Comparison of ENCODE assay signal across 8 mouse cellular contexts in the genomic region with DNA sequence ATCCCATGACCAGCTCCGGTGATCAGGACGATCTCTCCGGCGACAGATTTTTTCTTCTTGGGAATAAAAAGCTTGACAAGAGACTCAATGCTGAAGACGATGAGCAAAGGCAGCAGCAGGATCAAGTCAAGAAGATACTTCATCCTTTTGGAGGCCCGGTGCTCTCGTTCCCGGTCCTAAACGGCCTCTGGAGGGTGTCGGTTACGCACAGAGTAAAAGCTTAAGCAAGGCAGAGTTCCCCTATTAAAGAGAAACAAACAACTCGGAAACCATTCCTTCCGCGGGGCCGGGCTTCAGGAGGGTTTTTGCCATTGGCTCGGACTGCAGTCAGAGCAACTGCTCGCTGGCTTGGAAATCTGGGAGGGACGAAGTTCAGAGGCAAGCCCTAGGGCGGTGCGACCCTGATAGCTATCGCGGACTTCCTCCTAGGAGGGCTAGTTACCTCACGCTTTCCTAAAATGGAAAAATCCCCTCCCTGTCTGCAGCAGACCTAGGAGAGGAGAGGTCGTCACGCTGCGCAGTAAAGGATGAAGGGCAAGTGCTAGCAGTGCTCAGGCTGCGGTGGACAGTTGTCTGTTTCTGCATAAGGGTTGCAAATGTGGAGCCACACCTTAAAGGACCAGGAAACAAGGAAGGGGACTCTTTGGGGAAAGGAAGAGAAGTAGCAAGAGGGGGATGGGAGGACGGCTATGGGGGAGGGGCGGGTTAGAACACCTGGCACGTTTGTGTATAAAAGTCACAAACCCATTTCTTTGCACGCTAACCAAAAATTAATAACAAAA. TPM values are rescaled to one million over a fixed set of nuclear protein-coding genes. Genes with fewer than 3 reads are reported as not detected.
DNase-seq lines count a peak whose midpoint lies in the region; ATAC-seq and TF ChIP-seq lines count a peak whose summit lies in the region.

A gene (minus strand): TSS at position 323 of the 782 bp plus-strand sequence.

- H3K4me1 ChIP-seq in embryonic facial prominence, embryonic 14.5 days (ENCODE audit: control insufficient read depth, insufficient read depth, low read length) = peaks cover 5% of the 10 kb centered on the region; the same call in 1 of the 2 replicates
- peaks cover 13% of the 10 kb centered on the region for H3K4me1 ChIP-seq in heart, adult 2 months (ENCODE audit: control insufficient read depth, insufficient read depth, low read length)
- peaks cover 26% of the 10 kb centered on the region for H3K4me1 ChIP-seq in limb, embryonic 12.5 days (replicated peaks)
- 0 out of 2 replicates have a peak, but pooled peaks cover 7% of the 10 kb centered on the region for H3K4me1 ChIP-seq in midbrain, embryonic 14.5 days (ENCODE audit: control insufficient read depth, insufficient read depth, low read length)
- H3K4me1 ChIP-seq in spleen, adult 2 months (ENCODE audit: control insufficient read depth, insufficient read depth, insufficient read length) = peaks cover 17% of the 10 kb centered on the region

- peak within 1 kb of the TSS; percentile 68 for H3K27ac ChIP-seq in embryonic facial prominence, embryonic 14.5 days (replicated peaks; ENCODE audit: low read depth, low read length)
- peak within 1 kb of the TSS; percentile 97 for H3K27ac ChIP-seq in heart, adult 2 months
- peak within 1 kb of the TSS; percentile 77 for H3K27ac ChIP-seq in limb, embryonic 12.5 days
- no peak within 1 kb of the TSS for H3K27ac ChIP-seq in midbrain, embryonic 14.5 days (replicated peaks; ENCODE audit: low read depth, low read length)
- peak within 1 kb of the TSS; percentile 58 for H3K27ac ChIP-seq in spleen, adult 2 months (ENCODE audit: insufficient read depth, low read length)

- TF ChIP-seq EP300 in heart, adult 2 months (IDR thresholded peaks at IDR 0.05; ENCODE audit: insufficient read depth, low read depth, low read length) = peak; percentile 58; the same call in 1 of the 2 replicates

- H3K9me3 ChIP-seq in embryonic facial prominence, embryonic 14.5 days (ENCODE audit: control insufficient read depth, low read length) = no peaks in the 10 kb centered on the region
- H3K9me3 ChIP-seq in limb, embryonic 12.5 days = no peaks in the 10 kb centered on the region
- no peaks in the 10 kb centered on the region for H3K9me3 ChIP-seq in midbrain, embryonic 14.5 days (ENCODE audit: control insufficient read depth, low read length)

- H3K27me3 ChIP-seq in embryonic facial prominence, embryonic 14.5 days (replicated peaks; ENCODE audit: control insufficient read depth, insufficient read depth, low read length) = no peaks in the 10 kb centered on the region
- H3K27me3 ChIP-seq in heart, adult 2 months (ENCODE audit: control insufficient read depth, insufficient read depth, low read length) = no peaks in the 10 kb centered on the region
- H3K27me3 ChIP-seq in limb, embryonic 12.5 days = peaks cover 7% of the 10 kb centered on the region; the same call in 1 of the 2 replicates
- no peaks in the 10 kb centered on the region for H3K27me3 ChIP-seq in midbrain, embryonic 14.5 days (ENCODE audit: control insufficient read depth, insufficient read depth, low read length)
- H3K27me3 ChIP-seq in spleen, adult 2 months (ENCODE audit: control insufficient read depth, insufficient read depth, low read length) = no peaks in the 10 kb centered on the region

- H3K36me3 ChIP-seq in embryonic facial prominence, embryonic 14.5 days (ENCODE audit: control insufficient read depth, insufficient read depth, low read length) = 0 out of 2 replicates have a peak, but pooled peaks cover 13% of the 10 kb centered on the region
- H3K36me3 ChIP-seq in heart, adult 2 months (ENCODE audit: control insufficient read depth, insufficient read depth, low read length) = peaks cover 2% of the 10 kb centered on the region; the same call in 1 of the 2 replicates
- H3K36me3 ChIP-seq in limb, embryonic 12.5 days = peaks cover 8% of the 10 kb centered on the region
- no peaks in the 10 kb centered on the region for H3K36me3 ChIP-seq in midbrain, embryonic 14.5 days (ENCODE audit: control insufficient read depth, insufficient read depth, low read length)
- H3K36me3 ChIP-seq in spleen, adult 2 months (ENCODE audit: control insufficient read depth, insufficient read depth, low read length) = no peaks in the 10 kb centered on the region

- intact Hi-C loops in heart, adult 2 months (cut with DNase I) = loop anchor here (2.0 kb wide), 1 partner anchor 21 kb away; no protein-coding TSS in a partner anchor

- WGBS in embryonic facial prominence, embryonic 14.5 days = 1% methylated on average over 31 of the region's 31 CpGs
- 2% methylated on average over 31 of the region's 31 CpGs for WGBS in heart, adult 2 months
- WGBS in limb, embryonic 12.5 days = under 1% methylated on average over 31 of the region's 31 CpGs
- 2% methylated on average over 31 of the region's 31 CpGs for WGBS in midbrain, embryonic 14.5 days
- 1% methylated on average over 31 of the region's 31 CpGs for WGBS in spleen, adult 2 months

- no peaks in the 10 kb centered on the region for H3K79me2 ChIP-seq in heart, adult 2 months (replicated peaks; ENCODE audit: control insufficient read depth, insufficient read depth, low read length)

- peak; percentile 57 for DNase-seq in 3134 (ENCODE audit: extremely low read depth, insufficient read length, low spot score)
- DNase-seq in adrenal gland, postnatal 36 days = peak; percentile 92 to 93
- DNase-seq in embryonic facial prominence, embryonic 14.5 days (ENCODE audit: low spot score) = peak; percentile 93
- DNase-seq in heart, adult 2 months = peak; percentile 85 to 93
- DNase-seq in kidney, adult 8-10 months = peak; percentile 91 to 92
- peak; percentile 76 for DNase-seq in midbrain, embryonic 14.5 days
- DNase-seq in spleen, adult 2 months (ENCODE audit: low read depth in 1 of 2, low spot score in 2 of 2) = peak; percentile 19 to 69

- peak; percentile 90 for ATAC-seq in embryonic facial prominence, embryonic 14.5 days (ENCODE audit: low read depth)
- ATAC-seq in limb, embryonic 12.5 days (ENCODE audit: insufficient number of reproducible peaks, insufficient read depth, low FRiP score, low TSS enrichment, low read depth) = peak; percentile 84
- peak; percentile 40; the same call in 1 of the 2 replicates for ATAC-seq in midbrain, embryonic 14.5 days (ENCODE audit: low FRiP score, low TSS enrichment)

- H3K4me3 ChIP-seq in embryonic facial prominence, embryonic 14.5 days (ENCODE audit: low read depth, low read length) = peak within 1 kb of the TSS; percentile 49
- peak within 1 kb of the TSS; percentile 90 for H3K4me3 ChIP-seq in heart, adult 2 months
- peak within 1 kb of the TSS; percentile 49 for H3K4me3 ChIP-seq in limb, embryonic 12.5 days (replicated peaks)
- peak within 1 kb of the TSS; percentile 43 for H3K4me3 ChIP-seq in midbrain, embryonic 14.5 days (replicated peaks; ENCODE audit: low read depth, low read length)
- H3K4me3 ChIP-seq in spleen, adult 2 months (ENCODE audit: extremely low read depth, insufficient read depth, insufficient read length) = peak within 1 kb of the TSS; percentile 61

- TF ChIP-seq POLR2A in heart, adult 2 months (IDR thresholded peaks at IDR 0.05; ENCODE audit: insufficient read depth, low read depth, low read length) = peak; percentile 92
- TF ChIP-seq POLR2A in spleen, adult 2 months (IDR thresholded peaks at IDR 0.05; ENCODE audit: low read depth, low read length) = peak; percentile 8; the same call in 1 of the 2 replicates

- H3K9ac ChIP-seq in embryonic facial prominence, embryonic 14.5 days (ENCODE audit: low read depth, low read length) = peak within 1 kb of the TSS; percentile 64
- H3K9ac ChIP-seq in heart, adult 2 months (ENCODE audit: low read depth, low read length) = peak within 1 kb of the TSS; percentile 63
- peak within 1 kb of the TSS; percentile 55 for H3K9ac ChIP-seq in limb, embryonic 12.5 days (replicated peaks)
- peak within 1 kb of the TSS; percentile 48 for H3K9ac ChIP-seq in midbrain, embryonic 14.5 days (replicated peaks; ENCODE audit: low read length)

- H3K4me2 ChIP-seq in embryonic facial prominence, embryonic 14.5 days (ENCODE audit: low read depth, low read length) = peak within 1 kb of the TSS; percentile 68
- H3K4me2 ChIP-seq in limb, embryonic 12.5 days = peak within 1 kb of the TSS; percentile 72
- peak within 1 kb of the TSS; percentile 79 for H3K4me2 ChIP-seq in midbrain, embryonic 14.5 days (ENCODE audit: low read length)

- TF ChIP-seq CTCF in heart, adult 2 months (IDR thresholded peaks at IDR 0.05) = peak; percentile 31; the same call in 1 of the 2 replicates
- TF ChIP-seq CTCF in spleen, adult 2 months (IDR thresholded peaks at IDR 0.05; ENCODE audit: extremely low read depth, insufficient read depth, insufficient read length, insufficient replicate concordance) = no peak

RNA-seq across cellular contexts. Expression of the gene that starts here (rescaled TPM):
- total RNA-seq in adrenal gland, postnatal 36 days (2021) = 10 to 100 TPM; 50.4 to 80.2 TPM
- 4.5 and 4.9 TPM in 2 replicates for polyA plus RNA-seq in embryonic facial prominence, embryonic 14.5 days (2014; fragmentation: Nextera tagmentation; extraction: Ambion mirVana)
- 10 to 100 TPM; 23.1 to 30.8 TPM for total RNA-seq in heart, adult 2 months (2021)
- polyA plus RNA-seq in heart, adult 2 months (2012; rRNA removed) = 14.0 and 20.6 TPM in 2 replicates
- 2.6 and 3.0 TPM in 2 replicates for polyA plus RNA-seq in limb, embryonic 12.5 days (2016; fragmentation: Nextera tagmentation; extraction: Ambion mirVana)
- 1.7 and 1.8 TPM in 2 replicates for polyA plus RNA-seq in midbrain, embryonic 14.5 days (2014; fragmentation: Nextera tagmentation; extraction: Ambion mirVana)
- polyA plus RNA-seq in spleen, adult 2 months (2012; rRNA removed) = 12.2 and 13.0 TPM in 2 replicates

Comparison
In these comparisons a context has a peak if more than half of its experiments do, and no peak if none do; other contexts are left out.
1. ATAC-seq: peak in every context shown above with its lines; median percentile 90 in embryonic facial prominence, embryonic 14.5 days; 84 in limb, embryonic 12.5 days; 40 in midbrain, embryonic 14.5 days.